8 mouse cellular contexts compared by ENCODE assay signal in the genomic region with DNA sequence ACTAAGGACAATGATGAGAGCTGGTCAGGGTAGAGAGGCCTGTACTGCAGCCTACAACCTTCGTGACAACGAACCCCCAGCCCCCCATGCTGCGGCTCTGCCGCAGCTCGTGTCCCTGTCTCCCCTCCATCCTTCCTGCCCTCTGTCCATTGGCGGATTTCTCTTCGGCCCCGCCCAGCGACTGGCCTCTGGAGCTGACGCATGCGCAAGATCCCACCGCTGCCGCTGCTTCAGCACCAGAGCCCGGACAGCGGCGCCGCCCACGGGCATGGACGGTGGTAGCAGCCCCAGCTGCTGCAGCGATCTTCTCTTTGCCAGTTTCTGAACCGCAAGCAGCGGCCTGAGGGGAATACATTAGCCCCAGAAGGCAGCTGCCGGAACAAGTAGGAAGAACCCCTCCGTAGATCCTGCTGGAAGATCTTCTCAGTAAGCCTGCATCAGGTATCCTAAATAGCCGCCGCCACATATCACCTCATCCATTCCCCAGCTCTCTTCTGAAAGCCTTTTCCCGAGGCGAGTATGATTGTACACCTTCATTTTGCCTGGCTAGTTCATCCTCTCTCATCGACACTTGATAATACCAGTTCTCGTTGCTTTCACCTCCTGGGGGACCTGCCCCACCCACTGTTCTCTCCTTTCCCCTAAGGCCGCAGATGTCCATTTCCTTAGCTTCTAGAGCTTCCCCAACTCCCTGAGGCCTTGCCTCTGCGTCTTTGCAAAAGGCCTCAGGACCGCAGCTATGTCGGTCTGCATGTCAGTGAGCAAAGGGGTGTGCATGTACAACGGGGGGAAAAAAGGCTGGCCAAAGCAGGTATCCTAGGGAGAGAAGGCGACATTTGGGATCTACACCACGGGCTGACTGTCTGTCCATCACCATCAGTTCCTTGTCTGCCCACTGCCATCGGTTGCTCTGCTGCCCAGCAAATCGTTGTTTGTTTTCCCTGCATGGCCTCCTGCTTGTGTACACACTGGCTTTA. TPM values are rescaled to one million over a fixed set of nuclear protein-coding genes. Genes with fewer than 3 reads are reported as not detected.
DNase-seq lines count a peak whose midpoint lies in the region; ATAC-seq lines count a peak whose summit lies in the region.

TSS of gene Disp2 (plus strand) at position 216 of the 977 bp plus-strand sequence.

- 8% methylated on average over 39 of the region's 39 CpGs for WGBS in hindbrain, embryonic 16.5 days

- H3K9me3 ChIP-seq in hindbrain, embryonic 16.5 days (ENCODE audit: control insufficient read depth, low read length): no peaks in the 10 kb centered on the region
- no peaks in the 10 kb centered on the region for H3K9me3 ChIP-seq in megakaryocyte, embryonic 14.5 days

- DNase-seq in R1 (ENCODE audit: low read depth, low spot score): peak; percentile 92
- peak; percentile 93 to 94 for DNase-seq in cerebellum, postnatal 36 days
- peak; percentile 91 for DNase-seq in gastrocnemius, adult 18-20 months (ENCODE audit: low spot score)
- DNase-seq in left cerebral cortex, adult 9 months (ENCODE audit: low spot score in 2 of 2): peak; percentile 87 to 96
- DNase-seq in right cerebral cortex, adult 2 months (ENCODE audit: low spot score in 2 of 2): peak; percentile 96
- DNase-seq in urinary bladder, postnatal 10 days (ENCODE audit: low spot score): peak; percentile 76

- H3K9ac ChIP-seq in hindbrain, embryonic 16.5 days (ENCODE audit: low read depth, low read length): peak within 1 kb of the TSS; percentile 78

- H3K4me1 ChIP-seq in hindbrain, embryonic 16.5 days (ENCODE audit: control insufficient read depth, insufficient read depth, low read depth, low read length): peaks cover 18% of the 10 kb centered on the region
- H3K4me1 ChIP-seq in megakaryocyte, embryonic 14.5 days: peaks cover 31% of the 10 kb centered on the region

- peak within 1 kb of the TSS; percentile 89 for H3K27ac ChIP-seq in hindbrain, embryonic 16.5 days (ENCODE audit: low read depth, low read length)

- H3K4me3 ChIP-seq in hindbrain, embryonic 16.5 days (ENCODE audit: low read length): peak within 1 kb of the TSS; percentile 62
- peak within 1 kb of the TSS; percentile 87 for H3K4me3 ChIP-seq in megakaryocyte, embryonic 14.5 days (replicated peaks)

- no peaks in the 10 kb centered on the region for H3K36me3 ChIP-seq in hindbrain, embryonic 16.5 days (ENCODE audit: control insufficient read depth, insufficient read depth, low read length)
- no peaks in the 10 kb centered on the region for H3K36me3 ChIP-seq in megakaryocyte, embryonic 14.5 days (replicated peaks; ENCODE audit: low read length)

- peak; percentile 95 for ATAC-seq in hindbrain, embryonic 16.5 days

- H3K27me3 ChIP-seq in hindbrain, embryonic 16.5 days (replicated peaks; ENCODE audit: control insufficient read depth, insufficient read depth, low read length): no peaks in the 10 kb centered on the region
- H3K27me3 ChIP-seq in megakaryocyte, embryonic 14.5 days (replicated peaks): peaks cover 56% of the 10 kb centered on the region

- peak within 1 kb of the TSS; percentile 71 for H3K4me2 ChIP-seq in hindbrain, embryonic 16.5 days (ENCODE audit: low read length)

RNA-seq across cellular contexts. Expression of gene Disp2, which starts in this region (rescaled TPM):
- total RNA-seq in gastrocnemius, adult 18-20 months (2021): under 1 TPM in 1 of 2 experiments, not detected in 1; 0.02 TPM
- polyA plus RNA-seq in hindbrain, embryonic 16.5 days (2015; fragmentation: Nextera tagmentation; extraction: Ambion mirVana): 82.9 and 87.0 TPM in 2 replicates
- polyA plus RNA-seq in megakaryocyte, embryonic 14.5 days (2012; ENCODE audit: insufficient read depth, low replicate concordance): 0.06 TPM in 1 of 2 replicates, not detected in the other

Comparison
In these comparisons a context has a peak if more than half of its experiments do, and no peak if none do; other contexts are left out.
1. Peak in every context shown above with its lines: DNase-seq, ATAC-seq, H3K4me3 ChIP-seq and H3K27ac ChIP-seq.
2. RNA of gene Disp2 (polyA plus RNA-seq): 82.9 to 87.0 TPM in hindbrain, embryonic 16.5 days; 0.06 TPM in megakaryocyte, embryonic 14.5 days; every median in the first group is over 10 times any median in the second.
3. Peak in DNase-seq in gastrocnemius, adult 18-20 months; RNA of the gene not detected or under 1 TPM.